Mouse (Mus musculus) brain, embryonic 14.5 days (tissue): Measurements from ENCODE around the gene Stx8. TPM values are rescaled to one million over a fixed set of nuclear protein-coding genes. Genes with fewer than 3 reads are reported as not detected.
A peak's percentile ranks its signal among the peaks of the same experiment; 100 is the strongest.

ENCODE experiments used
- DNase-seq: peaks from one replicate; pipeline ENCODE4 v3.0.0-alpha.2; 2011; ENCODE audit warnings: low read depth
- CTCF ChIP-seq: fragments of 200-500 bp; IDR thresholded peaks from 2 replicates; pipeline ENCODE4 v1.5.1; 2012; ENCODE audit warnings: inconsistent platforms, mild to moderate bottlenecking, moderate library complexity, borderline replicate concordance; ENCODE audit not compliant: insufficient read depth, insufficient read length; ENCODE audit errors: extremely low read depth
- POLR2A ChIP-seq: fragments of 200-500 bp; IDR thresholded peaks from 2 replicates; pipeline ENCODE4 v1.6.1; 2012; ENCODE audit warnings: mild to moderate bottlenecking, inconsistent platforms, borderline replicate concordance; ENCODE audit not compliant: poor library complexity, insufficient read depth, insufficient read length, severe bottlenecking; ENCODE audit errors: extremely low read depth
- polyA plus RNA-seq: library from polyadenylated mRNA; depleted of rRNA; stranded (reverse); fragments of >200 nt; gene quantifications from 2 replicates; pipeline ENCODE4 v1.2.3, GENCODE M21; 2012

Gene Stx8
- polyA plus RNA-seq, 1 experiment: 23.4 TPM

DNA sequence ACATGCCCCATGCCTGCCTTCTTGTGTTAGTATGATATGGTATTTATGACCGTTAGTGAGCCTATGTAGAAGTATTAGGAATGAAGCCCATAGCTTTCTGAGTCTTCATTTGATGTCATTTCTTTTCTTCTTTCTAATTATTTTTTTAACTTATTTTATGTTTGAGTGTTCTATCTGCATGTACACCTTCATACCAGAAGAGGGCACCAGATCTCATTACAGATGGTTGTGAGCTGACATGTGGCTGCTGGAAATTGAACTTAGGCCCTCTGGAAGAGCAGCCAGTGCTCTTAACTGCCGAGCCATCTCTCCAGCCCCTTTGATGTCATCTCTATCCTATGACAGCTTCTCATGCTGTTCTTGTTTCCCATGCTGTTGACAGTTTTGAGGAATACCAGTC, 115.0 kb downstream of the Stx8 start:
- DNase-seq: no peak
- TF ChIP-seq CTCF: no peak
- no peak for TF ChIP-seq POLR2A

DNA sequence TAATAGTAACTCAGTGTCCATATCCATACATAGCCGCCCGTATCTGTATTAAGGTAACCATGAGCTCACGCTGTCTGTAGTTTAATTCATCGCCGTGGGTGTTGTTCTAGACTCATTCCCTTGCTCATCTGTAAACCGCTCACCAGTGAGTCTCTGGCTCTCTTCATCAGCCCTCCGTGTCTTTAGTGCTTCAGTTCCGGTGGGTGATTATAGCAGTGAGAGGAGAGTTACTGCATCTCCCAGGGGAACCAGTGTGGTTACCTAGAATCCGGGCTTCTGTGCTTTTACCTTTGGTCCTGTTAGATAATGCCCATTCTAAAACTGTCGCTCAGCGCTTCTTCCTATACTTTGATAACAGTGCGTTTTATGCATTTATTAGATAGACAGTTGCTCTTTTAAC, 116.8 kb downstream of the Stx8 start:
- TF ChIP-seq CTCF (no peak), POLR2A (no peak)
- no peak for DNase-seq

DNA sequence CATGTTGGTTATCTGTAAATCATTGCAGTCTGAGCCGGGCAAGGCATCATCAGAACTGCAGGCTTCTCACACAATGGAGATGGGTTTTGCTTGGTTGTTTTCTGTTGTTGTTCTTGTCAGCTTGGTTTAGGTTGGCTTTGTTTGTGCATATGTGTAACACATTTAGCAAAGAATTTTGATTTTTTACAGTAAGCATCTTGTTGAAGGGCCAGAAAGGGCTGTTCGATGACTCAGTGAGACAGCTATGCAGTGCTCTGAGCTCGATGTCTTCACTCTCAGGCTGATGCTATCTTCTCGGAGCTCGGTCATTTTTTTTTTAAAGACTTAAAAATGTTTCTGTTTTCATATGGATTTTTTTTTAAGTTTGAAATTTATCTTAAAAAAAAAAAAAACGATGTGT, 117.6 kb downstream of the Stx8 start:
- DNase-seq: peak; percentile 14
- TF ChIP-seq POLR2A (no peak), CTCF (no peak)

DNA sequence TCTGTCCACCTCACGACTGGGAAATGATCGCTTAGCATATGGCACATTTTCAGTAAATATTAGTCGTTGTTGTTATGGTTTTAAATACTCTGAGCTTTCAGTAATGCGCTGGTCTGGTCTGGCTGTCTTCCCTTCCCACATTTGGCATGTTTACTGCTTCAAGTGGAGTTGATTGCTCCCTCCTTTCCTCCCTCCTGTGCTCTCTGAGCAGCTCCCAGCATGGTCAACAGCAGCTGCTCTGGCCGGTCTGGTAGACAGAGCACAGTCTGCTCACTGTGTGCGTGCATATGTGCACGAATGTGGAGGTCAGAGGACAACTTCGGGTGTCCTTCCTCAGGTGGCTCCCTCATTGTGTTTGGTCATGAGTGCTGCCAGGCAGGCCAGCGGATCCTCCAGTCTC, 120.2 kb downstream of the Stx8 start:
- TF ChIP-seq CTCF (no peak), POLR2A (no peak)
- DNase-seq: no peak

DNA sequence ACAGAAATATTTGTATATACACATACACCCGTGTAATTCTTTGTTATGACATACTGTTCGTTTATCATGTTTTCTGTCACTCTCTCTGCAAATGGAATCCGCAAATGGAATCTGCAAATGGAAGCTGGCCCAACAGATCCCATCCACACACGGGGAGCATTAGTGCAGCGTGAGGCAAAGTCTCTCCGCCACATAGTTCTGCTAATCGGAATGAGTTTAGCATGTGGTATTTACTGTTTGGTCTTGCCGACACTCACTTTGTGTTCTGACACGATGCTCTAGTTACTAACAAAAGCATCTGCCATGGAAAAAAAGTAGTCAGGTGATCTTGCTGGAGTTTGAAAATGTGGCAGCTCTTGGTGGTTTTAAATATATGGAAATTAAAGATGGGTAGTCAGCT, 123.4 kb downstream of the Stx8 start:
- TF ChIP-seq POLR2A (no peak), CTCF (no peak)
- DNase-seq: peak; percentile 28

DNA sequence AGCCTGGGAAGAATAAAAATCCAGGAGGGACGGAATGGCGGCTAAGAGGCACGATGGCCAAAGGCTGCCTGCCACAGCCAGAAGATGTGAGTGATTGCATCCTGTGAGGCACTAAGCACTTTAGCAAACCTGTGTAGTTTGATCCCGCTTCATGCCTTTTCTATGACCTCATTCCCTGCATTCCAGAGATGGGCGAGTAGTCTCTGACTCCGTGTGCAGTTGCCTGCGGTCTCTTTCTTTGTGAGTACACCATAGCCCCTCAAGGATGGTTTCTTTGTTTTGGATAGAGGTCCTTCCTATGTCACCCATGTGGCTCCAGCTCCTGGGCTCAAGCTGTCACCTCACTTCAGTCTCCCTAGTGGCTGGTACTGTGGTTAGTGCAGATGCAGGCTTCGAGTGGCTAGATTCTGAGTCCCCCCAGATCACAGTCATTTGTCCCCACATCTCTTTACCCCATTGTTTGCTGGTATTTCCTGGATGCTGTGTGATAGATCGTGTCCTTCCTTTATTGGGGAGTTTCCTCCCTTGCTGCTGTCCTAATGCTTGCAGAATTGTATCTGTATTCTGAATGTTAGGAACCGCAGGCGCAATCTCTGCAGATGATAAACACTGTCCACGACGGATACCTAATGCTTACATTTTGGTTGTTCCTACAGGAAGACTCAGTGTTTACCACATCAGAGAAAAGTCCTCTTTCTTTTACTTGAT, 124.0 kb downstream of the Stx8 start:
- TF ChIP-seq POLR2A (no peak), CTCF (no peak)
- DNase-seq: no peak

DNA sequence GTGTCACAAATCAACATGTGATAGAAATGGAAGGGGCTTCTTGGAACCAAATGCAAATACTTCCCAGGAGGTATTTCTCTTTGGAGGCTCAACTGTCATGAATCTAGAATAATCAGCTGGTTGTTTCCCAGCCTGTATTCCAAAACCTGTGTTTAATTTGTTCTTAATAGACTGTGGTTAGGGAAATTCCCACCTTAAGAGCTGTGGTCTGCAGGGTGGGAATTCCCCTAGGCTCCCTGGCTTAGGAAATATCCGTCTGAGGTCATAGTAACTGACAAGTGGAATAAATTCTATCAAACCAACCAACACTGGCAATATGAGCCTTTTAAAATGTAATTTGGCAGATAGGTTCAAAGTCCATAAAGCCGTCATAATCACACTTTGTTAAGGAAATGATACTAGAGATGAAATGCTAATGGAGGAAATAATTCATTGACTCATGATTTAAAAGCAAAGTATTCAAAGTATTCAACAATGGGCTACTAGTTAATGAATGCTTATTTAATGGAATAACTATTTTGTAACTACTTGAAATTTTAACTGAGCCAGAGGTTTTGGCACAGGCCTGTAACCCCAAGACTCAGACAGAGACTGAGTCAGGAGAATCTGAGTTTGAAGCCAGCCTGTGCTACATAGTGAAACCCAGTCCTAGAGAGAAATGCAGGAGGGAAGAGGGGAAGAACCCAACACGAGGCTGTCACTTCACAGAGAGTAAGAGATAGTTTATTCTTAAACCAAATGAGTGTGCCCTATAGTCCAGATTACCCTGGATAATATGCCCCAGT, 126.2 kb downstream of the Stx8 start:
- no peak for DNase-seq
- TF ChIP-seq POLR2A (no peak), CTCF (no peak)

DNA sequence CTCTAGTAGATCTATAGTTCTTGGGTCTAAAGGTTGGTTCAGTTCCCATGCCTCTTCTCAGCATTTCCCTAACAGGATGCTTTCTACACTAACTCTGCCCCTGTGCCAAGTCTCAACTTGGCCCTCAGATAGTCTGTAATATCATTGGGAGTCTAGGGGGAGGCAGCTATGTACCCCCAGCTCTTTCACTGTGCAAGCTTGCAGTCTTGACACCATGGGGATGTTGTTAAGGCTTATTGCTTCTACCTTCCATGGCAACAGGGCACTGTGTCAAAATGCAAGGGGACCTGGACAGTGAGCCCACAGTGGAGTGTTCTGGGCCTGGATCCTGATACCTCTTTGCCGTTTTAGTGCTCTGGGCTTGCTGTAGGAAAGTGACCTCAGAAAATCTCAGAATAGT, 135.6 kb downstream of the Stx8 start:
- DNase-seq: no peak

DNA sequence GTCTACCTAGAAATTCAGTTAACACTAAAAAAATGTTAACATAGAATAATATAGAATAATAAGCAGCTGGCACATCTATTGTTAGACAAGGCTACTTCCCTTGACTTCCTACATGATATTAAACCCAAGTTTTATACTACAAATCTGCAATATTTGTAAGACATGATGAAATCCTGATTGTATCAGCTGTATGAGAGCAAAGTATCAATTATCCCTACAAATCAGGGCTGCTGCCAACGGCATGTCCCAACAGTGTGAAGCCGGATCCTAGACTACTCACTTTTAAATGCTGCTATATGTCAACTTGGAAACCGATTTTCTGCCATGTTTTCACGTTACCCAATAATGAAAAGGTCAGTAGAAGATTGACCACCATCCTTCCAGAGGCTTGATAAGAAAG, 137.5 kb downstream of the Stx8 start:
- DNase-seq: no peak
- TF ChIP-seq POLR2A (no peak), CTCF (no peak)

More for the DNA sequence above, 135.6 kb downstream of the Stx8 start:
- no peak for TF ChIP-seq POLR2A
- no peak for TF ChIP-seq CTCF

DNA sequence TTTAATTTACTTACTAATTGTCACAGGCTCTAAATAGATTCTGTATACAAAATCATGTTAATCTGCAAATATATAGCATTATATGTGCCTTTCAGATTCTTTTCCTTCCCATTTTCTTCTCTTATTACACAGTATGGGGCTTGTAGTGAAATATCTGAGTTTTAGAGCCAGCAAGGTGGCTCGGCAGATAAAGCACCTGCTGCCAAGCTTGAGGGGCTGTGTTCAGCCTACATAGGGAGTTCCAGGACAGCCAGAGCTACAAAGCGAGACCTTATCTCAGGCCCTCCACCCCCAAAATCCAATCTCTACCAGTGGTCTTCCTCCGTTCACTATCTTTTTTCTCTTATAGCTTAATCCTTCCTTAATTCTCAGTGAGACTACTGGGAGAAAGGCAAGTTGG, 140.1 kb downstream of the Stx8 start:
- TF ChIP-seq POLR2A (no peak), CTCF (no peak)
- DNase-seq: no peak

DNA sequence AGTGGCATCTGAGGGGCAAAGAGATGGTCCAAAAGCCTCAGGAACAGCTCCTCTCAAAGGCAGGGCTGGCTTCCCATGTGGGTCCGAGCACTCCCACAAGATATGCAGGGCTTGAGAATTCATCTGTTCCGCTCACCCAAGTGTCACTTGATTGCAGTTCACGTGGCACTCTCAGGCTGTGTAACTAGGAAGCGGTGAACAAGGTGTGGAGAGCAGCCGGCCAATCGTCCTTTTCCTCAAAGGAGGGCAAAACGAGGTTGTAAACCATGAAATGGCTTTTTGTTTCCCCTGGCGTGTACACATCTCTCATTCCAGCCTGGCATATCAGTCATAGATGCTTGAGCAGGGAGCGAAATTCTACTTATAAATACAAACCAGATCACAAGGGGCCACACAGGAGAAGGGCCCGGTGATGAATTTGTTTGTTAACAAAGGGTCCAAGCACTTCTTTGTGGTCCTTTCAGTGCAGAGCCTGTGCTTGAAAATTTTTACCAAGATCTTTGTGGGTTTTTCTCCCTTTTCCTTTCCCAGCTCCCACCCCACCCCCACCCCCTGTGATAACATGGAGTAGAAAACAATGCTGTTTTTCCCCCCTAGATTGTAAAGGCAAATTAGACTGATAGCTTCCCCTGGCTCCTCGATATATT, 147.6 kb downstream of the Stx8 start:
- TF ChIP-seq POLR2A (no peak), CTCF (no peak)
- DNase-seq: peak; percentile 56
